Mouse (Mus musculus): ENCODE measurements around the gene Fuca2. TPM values are rescaled to one million over a fixed set of nuclear protein-coding genes. Genes with fewer than 3 reads are reported as not detected.
"Not testable (repeated sequence)": the region's sequence is repeated elsewhere in the genome, so short reads cannot be mapped to it uniquely, and the experiment has no call there.

Fuca2 gene
- polyA plus RNA-seq, 1 experiment from 2014 or later: 26.4 TPM

DNA sequence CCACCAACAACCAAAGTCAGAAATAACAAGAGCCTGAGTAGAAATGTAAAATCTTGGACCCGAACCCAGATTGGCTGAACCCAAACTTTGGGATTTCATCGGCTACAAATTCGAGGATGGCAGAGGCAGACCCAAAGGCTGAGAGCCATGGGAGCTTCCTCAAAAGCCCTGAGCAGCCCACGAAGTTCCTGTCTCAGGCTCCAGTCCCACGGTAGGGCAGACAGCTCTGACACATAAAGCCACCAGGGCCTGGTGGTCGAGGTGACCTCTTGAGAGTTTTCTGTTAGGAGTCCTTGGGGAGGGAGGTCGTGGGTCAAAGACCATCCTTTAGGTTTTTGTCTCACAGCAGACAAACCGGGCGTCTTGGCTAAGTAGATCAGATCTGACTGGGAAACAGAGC is 1.1 kb downstream of the Fuca2 start:
- DNase-seq (ENCODE audit: low spot score) (no peak), ATAC-seq (ENCODE audit: insufficient number of reproducible peaks, low FRiP score, low TSS enrichment, low read depth) (no peak)
- peak overlapping the region; percentile 39; the same call in 1 of the 2 replicates for H3K4me3 ChIP-seq (ENCODE audit: low read depth, low read length)
- H3K27me3 ChIP-seq (ENCODE audit: control insufficient read depth, insufficient read depth, low read length): no peaks in the 10 kb centered on the region
- 54% methylated on average over 9 of the region's 9 CpGs for WGBS
- no peaks in the 10 kb centered on the region for H3K9me3 ChIP-seq (ENCODE audit: control insufficient read depth, low read length)
- no peaks in the 10 kb centered on the region; the same call in 1 of the 2 replicates for H3K36me3 ChIP-seq (ENCODE audit: control insufficient read depth, insufficient read depth, low read length)
- peak overlapping the region; percentile 60 for H3K4me2 ChIP-seq (ENCODE audit: low read depth, severe bottlenecking)
- no peaks in the 10 kb centered on the region for H3K4me1 ChIP-seq (ENCODE audit: control insufficient read depth, insufficient read depth, low read length)
- H3K27ac ChIP-seq (replicated peaks; ENCODE audit: low read depth, low read length): no peak overlapping the region
- no peak overlapping the region for H3K9ac ChIP-seq (ENCODE audit: low read length)

DNA sequence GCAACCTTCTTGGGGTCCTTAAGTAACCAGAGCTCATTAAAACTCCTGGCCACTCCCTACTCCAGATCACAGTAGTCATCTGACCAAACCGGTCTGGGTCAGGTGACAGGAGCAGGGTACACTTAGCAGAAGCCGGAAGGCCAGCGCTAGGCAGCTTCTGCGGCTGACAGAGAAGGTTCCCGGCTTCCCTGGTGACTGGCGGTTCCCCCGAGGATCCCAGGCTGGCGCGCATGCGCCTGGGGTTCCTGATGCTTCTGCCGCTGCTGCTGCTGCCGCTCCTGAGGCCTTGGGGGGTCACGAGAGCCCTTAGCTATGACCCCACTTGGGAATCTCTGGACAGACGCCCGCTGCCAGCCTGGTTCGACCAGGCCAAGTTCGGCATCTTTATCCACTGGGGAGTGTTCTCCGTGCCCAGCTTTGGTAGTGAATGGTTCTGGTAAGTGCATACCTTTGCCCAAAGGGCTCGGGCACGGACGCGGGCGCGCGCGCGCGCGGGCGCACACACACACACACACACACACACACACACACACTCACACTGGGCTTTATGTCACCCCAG is 1.7 kb downstream of the Fuca2 start:
- no peaks in the 10 kb centered on the region; the same call in 1 of the 2 replicates for H3K36me3 ChIP-seq (ENCODE audit: control insufficient read depth, insufficient read depth, low read length)
- no peaks in the 10 kb centered on the region for H3K4me1 ChIP-seq (ENCODE audit: control insufficient read depth, insufficient read depth, low read length)
- DNase-seq (ENCODE audit: low spot score) (peak; percentile 84), ATAC-seq (ENCODE audit: insufficient number of reproducible peaks, low FRiP score, low TSS enrichment, low read depth) (peak; percentile 89)
- H3K4me2 ChIP-seq (ENCODE audit: low read depth, severe bottlenecking): peak overlapping the region; percentile 60
- H3K27ac ChIP-seq (replicated peaks; ENCODE audit: low read depth, low read length): no peak overlapping the region
- H3K4me3 ChIP-seq (ENCODE audit: low read depth, low read length): peak overlapping the region; percentile 39
- H3K27me3 ChIP-seq (ENCODE audit: control insufficient read depth, insufficient read depth, low read length): no peaks in the 10 kb centered on the region
- WGBS: under 1% methylated on average over 30 of the region's 30 CpGs
- no peaks in the 10 kb centered on the region for H3K9me3 ChIP-seq (ENCODE audit: control insufficient read depth, low read length)
- H3K9ac ChIP-seq (ENCODE audit: low read length): peak overlapping the region; percentile 60

DNA sequence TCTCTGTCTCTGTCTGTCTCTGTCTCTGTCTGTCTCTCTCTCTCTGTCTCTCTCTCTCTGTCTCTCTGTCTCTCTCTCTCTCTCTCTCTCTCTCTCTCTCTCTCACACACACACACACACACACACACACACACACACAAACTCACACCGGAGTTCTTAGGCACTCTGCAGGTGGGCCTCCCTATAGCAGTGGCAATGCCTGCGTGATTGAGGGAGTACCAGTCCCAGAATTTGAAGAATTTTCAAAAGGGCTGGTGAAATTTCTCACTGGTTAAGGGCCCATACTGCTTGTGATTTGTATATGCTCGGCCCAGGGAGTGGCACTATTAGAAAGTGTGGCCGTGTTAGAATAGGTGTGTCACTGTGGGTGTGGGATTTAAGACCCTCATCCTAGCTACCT is 2.2 kb downstream of the Fuca2 start:
- H3K27me3 ChIP-seq (ENCODE audit: control insufficient read depth, insufficient read depth, low read length); H3K27ac ChIP-seq (replicated peaks; ENCODE audit: low read depth, low read length); H3K4me1 ChIP-seq (ENCODE audit: control insufficient read depth, insufficient read depth, low read length); H3K9me3 ChIP-seq (ENCODE audit: control insufficient read depth, low read length); DNase-seq (ENCODE audit: low spot score); H3K36me3 ChIP-seq (ENCODE audit: control insufficient read depth, insufficient read depth, low read length); ATAC-seq (ENCODE audit: insufficient number of reproducible peaks, low FRiP score, low TSS enrichment, low read depth): not testable (repeated sequence)
- WGBS: 54% methylated on average over 4 of the region's 4 CpGs
- Histone ChIP-seq H3K9ac (ENCODE audit: low read length) (peak overlapping the region; percentile 60; the same call in 1 of the 2 replicates), H3K4me3 (ENCODE audit: low read depth, low read length) (peak overlapping the region; percentile 39), H3K4me2 (ENCODE audit: low read depth, severe bottlenecking) (peak overlapping the region; percentile 60)

DNA sequence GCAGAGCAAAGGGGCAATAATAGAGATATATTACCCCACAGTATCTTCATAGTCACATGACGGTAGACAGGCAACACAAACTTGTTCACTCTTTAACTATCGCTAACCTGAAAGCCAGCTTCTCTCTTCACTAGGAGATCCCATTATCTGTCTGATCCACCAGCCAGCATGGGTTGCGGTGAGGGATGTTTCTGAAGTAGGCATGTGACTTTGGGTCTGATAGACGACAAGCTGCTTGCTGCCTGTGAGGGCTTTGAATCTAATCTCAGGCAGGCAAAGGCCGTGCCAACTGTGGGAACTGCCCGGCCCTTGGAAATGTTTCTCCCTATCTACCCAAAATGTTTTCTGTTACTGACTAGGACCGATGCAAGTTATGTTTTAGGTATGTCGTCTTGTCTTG is 3.0 kb downstream of the Fuca2 start:
- H3K9ac ChIP-seq (ENCODE audit: low read length): no peak overlapping the region
- no peaks in the 10 kb centered on the region for H3K9me3 ChIP-seq (ENCODE audit: control insufficient read depth, low read length)
- ATAC-seq (ENCODE audit: insufficient number of reproducible peaks, low FRiP score, low TSS enrichment, low read depth) (no peak), DNase-seq (ENCODE audit: low spot score) (no peak)
- H3K4me1 ChIP-seq (ENCODE audit: control insufficient read depth, insufficient read depth, low read length): no peaks in the 10 kb centered on the region
- 90% methylated on average over 8 of the region's 8 CpGs for WGBS
- no peak overlapping the region for H3K4me2 ChIP-seq (ENCODE audit: low read depth, severe bottlenecking)
- no peaks in the 10 kb centered on the region for H3K27me3 ChIP-seq (ENCODE audit: control insufficient read depth, insufficient read depth, low read length)
- H3K36me3 ChIP-seq (ENCODE audit: control insufficient read depth, insufficient read depth, low read length): no peaks in the 10 kb centered on the region; the same call in 1 of the 2 replicates
- no peak overlapping the region for H3K4me3 ChIP-seq (ENCODE audit: low read depth, low read length)
- H3K27ac ChIP-seq (replicated peaks; ENCODE audit: low read depth, low read length): no peak overlapping the region

DNA sequence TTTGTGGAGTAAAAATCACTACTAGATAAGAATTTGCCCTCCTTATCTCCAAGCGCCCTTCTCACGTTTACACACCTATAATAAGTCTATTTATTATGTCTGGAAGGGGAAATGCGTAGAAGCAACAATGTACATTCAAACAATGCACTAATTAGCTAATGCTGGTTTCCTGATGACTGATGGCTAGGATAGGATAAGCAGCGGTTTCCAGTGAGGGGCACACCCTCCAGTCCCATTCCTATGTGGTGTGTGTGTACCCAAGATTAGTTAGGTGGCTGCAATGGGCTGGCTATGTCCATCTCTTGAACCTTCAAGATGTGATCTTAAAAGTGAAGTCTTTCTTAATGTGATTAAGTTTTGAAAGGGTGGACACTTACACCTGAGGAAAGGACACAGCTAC is 22.5 kb downstream of the Fuca2 start:
- Histone ChIP-seq H3K9ac (ENCODE audit: low read length) (no peak overlapping the region), H3K36me3 (ENCODE audit: control insufficient read depth, insufficient read depth, low read length) (no peaks in the 10 kb centered on the region), H3K9me3 (ENCODE audit: control insufficient read depth, low read length) (no peaks in the 10 kb centered on the region), H3K27ac (replicated peaks; ENCODE audit: low read depth, low read length) (no peak overlapping the region), H3K4me2 (ENCODE audit: low read depth, severe bottlenecking) (no peak overlapping the region), H3K4me1 (ENCODE audit: control insufficient read depth, insufficient read depth, low read length) (no peaks in the 10 kb centered on the region), H3K4me3 (ENCODE audit: low read depth, low read length) (no peak overlapping the region), H3K27me3 (ENCODE audit: control insufficient read depth, insufficient read depth, low read length) (no peaks in the 10 kb centered on the region)
- WGBS: 79% methylated on average over 4 of the region's 4 CpGs
- ATAC-seq (ENCODE audit: insufficient number of reproducible peaks, low FRiP score, low TSS enrichment, low read depth) (no peak), DNase-seq (ENCODE audit: low spot score) (no peak)

DNA sequence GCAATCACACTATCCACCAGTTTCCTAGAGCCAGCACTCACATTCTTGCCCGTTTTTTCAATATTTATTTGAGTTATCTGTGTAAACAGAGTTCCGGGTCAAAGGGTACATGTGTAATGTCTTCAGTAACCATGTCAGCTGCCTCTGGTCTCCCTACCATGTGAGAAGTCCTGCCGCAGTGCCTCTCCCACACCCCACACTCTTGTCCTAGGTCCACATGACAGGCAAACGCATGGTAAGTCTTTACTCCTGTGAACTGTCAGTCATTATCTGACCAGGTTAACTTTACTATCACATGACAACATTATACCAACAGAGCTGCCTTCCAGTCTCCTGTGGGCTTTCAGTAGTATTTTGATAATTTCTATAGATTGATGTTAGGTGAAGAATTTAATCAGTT is 28.8 kb downstream of the Fuca2 start:
- Histone ChIP-seq H3K4me1 (ENCODE audit: control insufficient read depth, insufficient read depth, low read length) (no peaks in the 10 kb centered on the region), H3K4me3 (ENCODE audit: low read depth, low read length) (no peak overlapping the region), H3K9ac (ENCODE audit: low read length) (no peak overlapping the region), H3K27ac (replicated peaks; ENCODE audit: low read depth, low read length) (no peak overlapping the region), H3K27me3 (ENCODE audit: control insufficient read depth, insufficient read depth, low read length) (no peaks in the 10 kb centered on the region), H3K36me3 (ENCODE audit: control insufficient read depth, insufficient read depth, low read length) (peaks cover 5% of the 10 kb centered on the region; the same call in 1 of the 2 replicates), H3K9me3 (ENCODE audit: control insufficient read depth, low read length) (no peaks in the 10 kb centered on the region), H3K4me2 (ENCODE audit: low read depth, severe bottlenecking) (no peak overlapping the region)
- DNase-seq (ENCODE audit: low spot score) (no peak), ATAC-seq (ENCODE audit: insufficient number of reproducible peaks, low FRiP score, low TSS enrichment, low read depth) (no peak)
- WGBS: 88% methylated on average over 4 of the region's 4 CpGs

DNA sequence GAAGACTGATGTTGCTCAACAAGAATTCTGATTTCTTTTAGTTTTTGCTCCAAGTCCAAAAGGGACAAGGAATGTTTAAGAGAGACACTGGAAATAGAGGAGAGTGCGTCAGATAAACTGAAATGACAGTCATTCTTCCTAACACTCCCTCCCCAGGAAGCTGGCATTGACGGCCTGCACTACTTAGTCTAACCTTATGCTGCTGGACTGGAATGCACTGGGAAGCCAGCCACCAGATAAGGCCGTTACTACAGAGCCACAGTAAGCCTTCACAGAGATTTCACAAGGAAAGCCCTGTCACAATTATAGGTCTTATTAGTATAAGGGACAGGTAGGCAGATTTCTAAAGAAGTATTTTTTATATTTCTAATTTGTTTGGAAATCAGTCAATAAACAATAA is 35.4 kb downstream of the Fuca2 start:
- Histone ChIP-seq H3K4me1 (ENCODE audit: control insufficient read depth, insufficient read depth, low read length) (no peaks in the 10 kb centered on the region), H3K27ac (replicated peaks; ENCODE audit: low read depth, low read length) (no peak overlapping the region), H3K27me3 (ENCODE audit: control insufficient read depth, insufficient read depth, low read length) (no peaks in the 10 kb centered on the region), H3K4me2 (ENCODE audit: low read depth, severe bottlenecking) (no peak overlapping the region), H3K36me3 (ENCODE audit: control insufficient read depth, insufficient read depth, low read length) (peaks cover 4% of the 10 kb centered on the region; the same call in 1 of the 2 replicates), H3K4me3 (ENCODE audit: low read depth, low read length) (no peak overlapping the region), H3K9me3 (ENCODE audit: control insufficient read depth, low read length) (no peaks in the 10 kb centered on the region), H3K9ac (ENCODE audit: low read length) (no peak overlapping the region)
- no peak for ATAC-seq (ENCODE audit: insufficient number of reproducible peaks, low FRiP score, low TSS enrichment, low read depth)
- no peak for DNase-seq (ENCODE audit: low spot score)
- 89% methylated on average over 3 of the region's 3 CpGs for WGBS

DNA sequence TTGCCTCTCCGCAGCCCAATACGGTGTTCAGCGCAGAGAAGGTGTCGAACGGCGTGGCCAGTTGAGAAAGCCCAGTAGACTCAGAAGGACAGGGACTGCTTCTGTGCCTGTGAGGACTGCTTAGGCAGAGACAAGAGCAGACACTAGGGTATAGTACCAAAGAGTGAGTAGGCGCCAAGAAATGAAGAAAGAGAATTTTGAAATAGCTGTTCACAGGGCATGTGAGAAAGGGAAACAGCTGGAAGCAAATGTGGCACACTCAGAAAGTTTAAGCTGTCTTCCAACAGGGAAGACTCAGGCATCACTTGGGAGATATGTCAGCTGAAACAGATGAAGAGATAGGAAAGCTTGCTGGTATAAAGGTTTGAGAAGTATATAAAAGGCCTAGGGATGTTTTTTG is 37.4 kb downstream of the Fuca2 start:
- Histone ChIP-seq H3K27ac (replicated peaks; ENCODE audit: low read depth, low read length) (no peak overlapping the region), H3K9me3 (ENCODE audit: control insufficient read depth, low read length) (no peaks in the 10 kb centered on the region), H3K4me2 (ENCODE audit: low read depth, severe bottlenecking) (no peak overlapping the region), H3K36me3 (ENCODE audit: control insufficient read depth, insufficient read depth, low read length) (no peaks in the 10 kb centered on the region; the same call in 1 of the 2 replicates), H3K4me1 (ENCODE audit: control insufficient read depth, insufficient read depth, low read length) (no peaks in the 10 kb centered on the region), H3K4me3 (ENCODE audit: low read depth, low read length) (no peak overlapping the region), H3K9ac (ENCODE audit: low read length) (no peak overlapping the region), H3K27me3 (ENCODE audit: control insufficient read depth, insufficient read depth, low read length) (no peaks in the 10 kb centered on the region)
- 96% methylated on average over 7 of the region's 7 CpGs for WGBS
- DNase-seq (ENCODE audit: low spot score) (no peak), ATAC-seq (ENCODE audit: insufficient number of reproducible peaks, low FRiP score, low TSS enrichment, low read depth) (no peak)

DNA sequence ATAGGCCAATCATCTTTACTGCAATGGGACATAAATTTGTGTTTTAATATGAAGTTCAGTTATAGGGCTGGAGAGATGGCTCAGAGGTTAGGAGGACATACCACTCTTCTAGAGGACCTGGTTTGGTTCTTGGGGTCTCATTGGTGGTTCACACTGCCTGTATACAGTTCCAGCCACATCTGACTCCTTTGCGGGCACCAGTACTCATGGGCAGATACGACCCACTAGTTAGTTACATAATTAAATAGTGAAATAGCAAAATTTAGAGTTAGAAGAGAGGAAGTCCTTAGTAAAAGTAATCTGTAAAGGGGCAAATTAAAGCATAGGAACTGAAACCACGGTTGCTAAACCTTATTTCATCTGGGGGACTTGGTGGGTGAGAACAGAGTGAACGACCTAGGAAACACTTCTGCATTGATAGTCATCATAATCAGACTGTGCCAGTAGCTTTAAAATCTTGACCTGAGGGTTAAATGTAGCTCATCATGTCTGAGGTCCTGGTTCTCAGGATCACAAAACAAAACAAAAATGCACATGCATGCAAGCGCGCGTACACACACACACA is 40.5 kb downstream of the Fuca2 start:
- H3K4me2 ChIP-seq (ENCODE audit: low read depth, severe bottlenecking): no peak overlapping the region
- 93% methylated on average over 7 of the region's 7 CpGs for WGBS
- no peak for ATAC-seq (ENCODE audit: insufficient number of reproducible peaks, low FRiP score, low TSS enrichment, low read depth)

More for the DNA sequence above, 40.5 kb downstream of the Fuca2 start:
- Histone ChIP-seq H3K9ac (ENCODE audit: low read length) (no peak overlapping the region), H3K36me3 (ENCODE audit: control insufficient read depth, insufficient read depth, low read length) (no peaks in the 10 kb centered on the region; the same call in 1 of the 2 replicates), H3K4me3 (ENCODE audit: low read depth, low read length) (no peak overlapping the region), H3K27ac (replicated peaks; ENCODE audit: low read depth, low read length) (no peak overlapping the region), H3K4me1 (ENCODE audit: control insufficient read depth, insufficient read depth, low read length) (no peaks in the 10 kb centered on the region), H3K9me3 (ENCODE audit: control insufficient read depth, low read length) (no peaks in the 10 kb centered on the region), H3K27me3 (ENCODE audit: control insufficient read depth, insufficient read depth, low read length) (no peaks in the 10 kb centered on the region)
- no peak for DNase-seq (ENCODE audit: low spot score)

Data from limb, embryonic 11.5 days (tissue).